Mouse (Mus musculus) heart, embryonic 15.5 days (tissue): ENCODE measurements around the gene Gpr149. TPM values are rescaled to one million over a fixed set of nuclear protein-coding genes. Genes with fewer than 3 reads are reported as not detected.

Experiments used
- ATAC-seq: fragments of 200-750 bp; cut with Nextera tagmentation; replicated peaks from 2 replicates; pipeline ENCODE4 v1.8.0; 2017; ENCODE audit warnings: low read depth, moderate TSS enrichment; ENCODE audit not compliant: insufficient number of reproducible peaks, insufficient read depth, low FRiP score
- H3K27ac ChIP-seq: fragments of 300-500 bp; sonication (generic); 2 replicates; pipeline ENCODE4 v1.5.1; 2015; ENCODE audit warnings: mild to moderate bottlenecking, inconsistent platforms
- H3K27me3 ChIP-seq: fragments of 300-500 bp; sonication (generic); 2 replicates; pipeline ENCODE4 v1.6.1; 2015; ENCODE audit warnings: inconsistent platforms
- H3K36me3 ChIP-seq: fragments of 300-500 bp; sonication (generic); 2 replicates; pipeline ENCODE4 v1.6.1; 2015; ENCODE audit warnings: mild to moderate bottlenecking, inconsistent platforms
- H3K4me1 ChIP-seq: fragments of 300-500 bp; sonication (generic); replicated peaks from 2 replicates; pipeline ENCODE4 v1.6.1; 2015; ENCODE audit warnings: inconsistent platforms
- H3K4me2 ChIP-seq: fragments of 300-500 bp; sonication (generic); 2 replicates; pipeline ENCODE4 v1.6.1; 2015; ENCODE audit warnings: inconsistent platforms, mild to moderate bottlenecking, moderate library complexity
- H3K4me3 ChIP-seq: fragments of 300-500 bp; sonication (generic); 2 replicates; pipeline ENCODE4 v1.5.1; 2015; ENCODE audit warnings: mild to moderate bottlenecking, inconsistent platforms
- H3K9ac ChIP-seq: fragments of 300-500 bp; sonication (generic); 2 replicates; pipeline ENCODE4 v1.6.1; 2015; ENCODE audit warnings: mild to moderate bottlenecking, inconsistent platforms
- H3K9me3 ChIP-seq: fragments of 300-500 bp; sonication (generic); replicated peaks from 2 replicates; pipeline ENCODE4 v1.6.1; 2016; ENCODE audit warnings: inconsistent platforms
- WGBS: fragments of 180-500 bp; shearing (Covaris S2); methylation state at CpG from one replicate; pipeline ENCODE4 v1.1.7; 2015; ENCODE audit warnings: mixed read lengths; 5-methylcytosine and 5-hydroxymethylcytosine counted together
- polyA plus RNA-seq: library from polyadenylated mRNA; unstranded; fragments of >200 nt; fragmentation: Nextera tagmentation; extraction: Ambion mirVana; gene quantifications from 2 replicates; pipeline ENCODE4 v1.2.1, GENCODE M21; 2015

The Gpr149 gene
- 0.03 TPM in 1 of 2 replicates, not detected in the other for polyA plus RNA-seq

DNA sequence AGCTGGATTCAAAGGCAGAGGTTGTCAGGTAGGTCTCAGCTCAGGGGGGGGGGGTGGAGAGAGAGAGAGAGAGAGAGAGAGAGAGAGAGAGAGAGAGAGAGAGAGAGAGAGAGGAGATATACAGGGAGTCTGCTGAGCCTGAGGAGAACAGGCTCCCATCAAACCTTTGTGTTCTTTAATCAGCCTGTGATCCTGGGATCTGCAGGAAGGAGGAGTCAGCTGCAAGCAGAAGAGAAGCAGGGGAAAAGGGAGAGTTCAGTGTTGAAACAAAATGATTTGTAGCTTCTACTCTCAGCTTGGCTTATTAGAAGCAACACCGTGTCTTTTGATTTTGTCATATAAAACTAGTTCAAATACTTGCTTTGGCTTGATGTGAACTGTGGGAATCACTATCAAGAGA, at the start of gene Gpr149:
Gene Gpr149 (minus strand): TSS at position 168 of the 400 bp plus-strand sequence.
- peak within 1 kb of the TSS; percentile 72 for H3K4me2 ChIP-seq
- no peak for ATAC-seq
- no peaks in the 10 kb centered on the region for H3K9me3 ChIP-seq
- no peak within 1 kb of the TSS for H3K27ac ChIP-seq
- H3K36me3 ChIP-seq = no peaks in the 10 kb centered on the region
- H3K4me3 ChIP-seq = peak within 1 kb of the TSS; percentile 44
- peaks cover 10% of the 10 kb centered on the region for H3K4me1 ChIP-seq
- no peak within 1 kb of the TSS for H3K9ac ChIP-seq
- H3K27me3 ChIP-seq = peaks cover 17% of the 10 kb centered on the region
- WGBS = 63% methylated on average over 1 of the region's 1 CpGs

DNA sequence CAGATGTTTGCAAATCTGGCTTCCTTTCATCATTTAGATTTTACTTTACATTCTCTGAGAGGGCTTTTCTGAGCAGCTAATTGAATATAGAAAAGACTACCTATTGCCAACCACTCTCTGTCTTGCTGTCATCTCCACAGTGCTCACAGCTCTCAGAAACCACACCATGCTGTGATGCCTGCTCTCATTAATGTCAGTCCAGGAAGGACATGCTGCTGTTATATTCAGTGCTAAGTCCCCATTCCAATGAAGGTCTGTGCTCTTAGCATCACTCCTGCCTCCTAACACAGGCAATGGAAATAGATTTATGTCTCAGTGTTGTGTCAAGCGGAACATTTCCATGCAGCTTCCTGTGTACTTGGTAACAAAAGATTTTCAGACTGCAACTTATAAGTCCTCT, 45.6 kb upstream of the Gpr149 start:
- no peaks in the 10 kb centered on the region for H3K27me3 ChIP-seq
- no peak overlapping the region for H3K4me2 ChIP-seq
- H3K9me3 ChIP-seq = no peaks in the 10 kb centered on the region
- H3K4me1 ChIP-seq = no peaks in the 10 kb centered on the region
- no peak overlapping the region for H3K9ac ChIP-seq
- H3K36me3 ChIP-seq = no peaks in the 10 kb centered on the region
- ATAC-seq = no peak
- no peak overlapping the region for H3K27ac ChIP-seq
- 85% methylated on average over 1 of the region's 1 CpGs for WGBS
- H3K4me3 ChIP-seq = no peak overlapping the region

DNA sequence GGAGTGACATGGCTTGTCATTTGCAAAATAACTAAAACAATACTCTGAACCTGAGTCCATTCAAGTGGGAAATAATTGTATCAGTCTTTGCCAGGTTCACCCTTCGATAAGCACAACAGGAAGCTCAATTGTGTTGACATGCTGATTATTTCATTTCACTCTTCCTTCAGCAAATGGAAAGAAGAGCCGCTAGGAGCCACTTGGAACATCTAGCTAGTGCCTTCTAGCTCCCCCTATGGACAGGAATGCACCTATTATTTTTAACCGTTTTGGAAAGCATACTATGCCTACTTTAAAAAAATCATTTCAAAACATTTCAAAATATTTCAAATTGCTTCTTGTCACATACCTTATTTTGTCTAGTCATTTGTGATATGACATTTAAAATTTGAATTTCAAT, 5.9 kb upstream of the Gpr149 start:
- 53% methylated on average over 3 of the region's 3 CpGs for WGBS
- H3K4me3 ChIP-seq = no peak overlapping the region

DNA sequence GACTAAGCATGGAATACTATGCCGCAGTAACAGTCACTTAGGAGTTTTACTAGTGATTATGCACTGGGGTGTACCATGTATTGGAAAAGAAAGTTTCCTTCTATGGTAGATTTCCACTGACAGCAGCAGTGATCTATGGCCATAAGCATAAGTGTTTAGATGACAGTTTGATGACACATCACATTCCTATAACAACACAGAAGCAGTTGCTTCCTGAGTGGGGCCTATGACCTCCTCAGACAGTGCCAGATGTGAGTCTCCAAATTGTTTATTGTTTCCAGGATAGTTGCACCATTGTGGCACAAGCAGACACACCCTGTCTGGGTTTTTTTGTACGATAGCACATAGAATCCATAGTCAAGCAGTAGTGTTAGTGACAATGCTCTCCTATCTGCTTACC, 991 bp upstream of the Gpr149 start:
- WGBS = 80% methylated on average over 2 of the region's 2 CpGs
- Histone ChIP-seq H3K36me3 (no peaks in the 10 kb centered on the region), H3K4me2 (no peak overlapping the region), H3K27ac (no peak overlapping the region), H3K9me3 (no peaks in the 10 kb centered on the region), H3K27me3 (peaks cover 17% of the 10 kb centered on the region), H3K9ac (no peak overlapping the region), H3K4me3 (no peak overlapping the region), H3K4me1 (peaks cover 10% of the 10 kb centered on the region)
- ATAC-seq = no peak

More for the DNA sequence above, 5.9 kb upstream of the Gpr149 start:
- Histone ChIP-seq H3K9me3 (no peaks in the 10 kb centered on the region), H3K27ac (no peak overlapping the region), H3K9ac (no peak overlapping the region), H3K36me3 (no peaks in the 10 kb centered on the region), H3K27me3 (no peaks in the 10 kb centered on the region), H3K4me1 (no peaks in the 10 kb centered on the region), H3K4me2 (no peak overlapping the region)
- no peak for ATAC-seq

DNA sequence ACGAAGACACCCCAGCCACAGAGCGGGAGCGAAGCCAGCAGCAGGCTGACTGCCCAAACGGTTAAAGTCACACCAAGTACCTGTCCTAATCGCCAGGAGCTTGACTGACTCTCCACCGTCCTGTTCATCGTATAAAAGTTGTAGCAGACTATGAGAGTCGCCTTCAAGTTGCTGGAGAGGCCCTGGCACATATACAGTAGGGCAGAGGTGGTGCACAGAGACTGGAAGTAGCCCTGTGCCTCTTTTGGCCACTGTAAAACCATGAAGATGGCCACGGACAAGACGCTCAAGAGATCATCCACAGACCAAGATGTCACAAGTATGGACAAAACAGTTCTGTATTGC, 921 bp downstream of the Gpr149 start:
- 16% methylated on average over 10 of the region's 10 CpGs for WGBS
- H3K9me3 ChIP-seq = no peaks in the 10 kb centered on the region

DNA sequence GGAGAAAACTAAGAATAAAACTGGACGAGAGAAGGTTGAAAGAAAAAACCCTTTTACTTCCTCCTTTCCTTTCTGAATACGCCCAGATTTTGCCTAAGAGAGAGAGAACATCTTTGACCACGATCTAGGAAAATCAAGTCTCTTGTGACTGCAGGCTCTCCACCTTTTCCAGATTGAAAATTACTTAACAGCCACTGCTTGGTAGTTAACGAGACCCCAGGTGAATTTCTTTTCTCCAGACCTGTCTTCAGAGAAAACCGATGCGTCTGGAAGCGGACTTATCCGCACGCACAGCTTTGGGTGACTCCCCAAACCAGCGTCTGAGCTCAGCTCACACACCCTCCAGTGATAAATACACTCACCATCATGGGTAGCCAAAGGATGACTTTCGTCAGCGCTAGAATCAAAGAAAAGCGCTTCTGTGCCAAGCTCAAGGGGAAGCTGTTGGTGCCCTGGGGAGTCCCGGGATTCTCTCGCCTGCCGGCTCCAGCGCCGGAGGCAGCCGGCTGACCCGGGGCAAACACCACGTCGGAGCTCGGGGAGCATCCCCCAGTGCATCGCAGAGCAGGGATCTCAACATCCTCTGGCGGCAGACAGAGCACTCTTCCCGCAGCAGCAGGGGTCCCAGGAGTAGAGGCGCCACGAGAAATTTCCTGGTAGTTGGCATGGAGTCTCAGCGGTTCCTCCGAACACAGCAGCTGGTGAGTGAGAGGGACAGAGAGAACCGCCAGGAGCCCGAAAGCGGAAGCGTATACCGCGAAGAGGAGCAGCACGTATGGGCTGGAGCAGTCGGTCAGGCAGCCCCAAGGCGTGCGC, 1.5 kb downstream of the Gpr149 start:
- ATAC-seq = no peak
- H3K9me3 ChIP-seq = no peaks in the 10 kb centered on the region
- peaks cover 17% of the 10 kb centered on the region for H3K27me3 ChIP-seq
- H3K4me3 ChIP-seq = peak overlapping the region; percentile 44
- WGBS = 2% methylated on average over 40 of the region's 40 CpGs
- H3K4me2 ChIP-seq = peak overlapping the region; percentile 72
- no peak overlapping the region for H3K9ac ChIP-seq
- H3K27ac ChIP-seq = no peak overlapping the region
- H3K4me1 ChIP-seq = peaks cover 10% of the 10 kb centered on the region
- H3K36me3 ChIP-seq = no peaks in the 10 kb centered on the region

More for the DNA sequence above, 921 bp downstream of the Gpr149 start:
- ATAC-seq = no peak
- no peaks in the 10 kb centered on the region for H3K36me3 ChIP-seq
- peak overlapping the region; percentile 72 for H3K4me2 ChIP-seq
- peaks cover 17% of the 10 kb centered on the region for H3K27me3 ChIP-seq
- no peak overlapping the region for H3K9ac ChIP-seq
- H3K27ac ChIP-seq = no peak overlapping the region
- peaks cover 10% of the 10 kb centered on the region for H3K4me1 ChIP-seq
- H3K4me3 ChIP-seq = peak overlapping the region; percentile 44

DNA sequence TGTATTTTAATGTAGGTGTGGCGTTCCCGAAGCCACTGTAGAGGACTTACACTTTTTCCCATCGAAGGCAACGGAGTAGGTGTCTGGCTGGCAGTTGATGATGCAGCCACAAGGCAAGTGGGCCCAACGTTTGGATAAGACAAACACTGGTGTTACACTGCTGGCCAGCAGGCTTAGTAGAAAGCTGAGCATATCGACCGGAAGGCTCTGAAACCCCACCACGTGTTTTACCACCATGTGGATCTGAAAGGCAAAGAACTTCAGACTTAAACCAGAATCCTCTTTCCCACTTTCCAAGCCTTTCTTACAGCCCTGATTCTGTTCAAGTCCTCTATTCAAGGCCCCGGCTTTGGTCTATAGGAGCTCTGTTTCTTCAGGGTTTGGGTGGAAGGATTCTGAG, 2.5 kb downstream of the Gpr149 start:
- Histone ChIP-seq H3K9me3 (no peaks in the 10 kb centered on the region), H3K4me2 (no peak overlapping the region), H3K4me3 (no peak overlapping the region), H3K27ac (no peak overlapping the region), H3K27me3 (peaks cover 17% of the 10 kb centered on the region), H3K4me1 (peaks cover 10% of the 10 kb centered on the region), H3K9ac (no peak overlapping the region), H3K36me3 (no peaks in the 10 kb centered on the region)
- no peak for ATAC-seq
- 69% methylated on average over 9 of the region's 9 CpGs for WGBS

DNA sequence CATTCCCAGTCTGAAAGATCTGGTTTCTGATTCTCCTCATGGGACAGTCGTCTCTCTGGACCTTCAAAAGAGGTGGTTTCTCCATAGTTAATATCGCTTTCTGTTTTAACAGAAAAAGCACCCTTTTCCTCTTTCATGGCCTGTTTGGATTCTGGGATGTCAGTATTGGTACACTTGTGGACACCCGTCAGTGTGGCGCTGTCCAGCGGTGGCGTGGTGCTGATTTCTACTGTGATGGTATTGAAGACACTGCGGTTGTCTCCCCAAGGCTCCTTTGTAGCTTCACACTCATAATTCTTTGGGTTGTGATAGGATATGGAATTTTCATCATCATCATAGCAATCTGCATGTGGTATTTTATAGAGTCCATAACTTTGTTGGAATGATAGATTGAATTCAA, 10.1 kb downstream of the Gpr149 start:
- Histone ChIP-seq H3K36me3 (no peaks in the 10 kb centered on the region), H3K9ac (no peak overlapping the region), H3K9me3 (no peaks in the 10 kb centered on the region), H3K4me3 (no peak overlapping the region), H3K27me3 (no peaks in the 10 kb centered on the region), H3K27ac (no peak overlapping the region), H3K4me1 (no peaks in the 10 kb centered on the region), H3K4me2 (no peak overlapping the region)
- WGBS = 21% methylated on average over 7 of the region's 7 CpGs
- no peak for ATAC-seq

DNA sequence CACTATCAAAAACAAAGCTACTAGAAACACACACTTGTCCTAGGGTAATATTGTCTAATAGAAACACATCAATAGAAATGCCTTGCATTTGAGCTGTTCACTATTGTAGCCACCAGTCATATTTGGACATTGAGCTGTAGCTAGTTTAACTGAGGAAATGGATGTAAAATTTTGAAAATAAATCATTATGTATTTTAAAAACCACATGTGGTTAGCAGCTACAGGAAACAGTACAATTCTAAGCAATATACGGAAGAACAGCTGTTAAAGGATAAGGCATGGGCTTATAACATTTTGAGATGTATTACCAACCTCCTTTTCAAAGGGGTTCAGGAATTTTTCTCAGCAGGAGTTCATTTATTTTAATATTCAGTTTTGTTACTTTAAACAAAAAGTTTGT, 19.9 kb downstream of the Gpr149 start:
- no peak overlapping the region for H3K4me3 ChIP-seq
- no peak overlapping the region for H3K27ac ChIP-seq
- no peaks in the 10 kb centered on the region for H3K36me3 ChIP-seq
- no peaks in the 10 kb centered on the region for H3K4me1 ChIP-seq
- no peak overlapping the region for H3K9ac ChIP-seq
- no peaks in the 10 kb centered on the region for H3K27me3 ChIP-seq
- no peaks in the 10 kb centered on the region for H3K9me3 ChIP-seq
- no peak for ATAC-seq
- no peak overlapping the region for H3K4me2 ChIP-seq
- 64% methylated on average over 1 of the region's 1 CpGs for WGBS

DNA sequence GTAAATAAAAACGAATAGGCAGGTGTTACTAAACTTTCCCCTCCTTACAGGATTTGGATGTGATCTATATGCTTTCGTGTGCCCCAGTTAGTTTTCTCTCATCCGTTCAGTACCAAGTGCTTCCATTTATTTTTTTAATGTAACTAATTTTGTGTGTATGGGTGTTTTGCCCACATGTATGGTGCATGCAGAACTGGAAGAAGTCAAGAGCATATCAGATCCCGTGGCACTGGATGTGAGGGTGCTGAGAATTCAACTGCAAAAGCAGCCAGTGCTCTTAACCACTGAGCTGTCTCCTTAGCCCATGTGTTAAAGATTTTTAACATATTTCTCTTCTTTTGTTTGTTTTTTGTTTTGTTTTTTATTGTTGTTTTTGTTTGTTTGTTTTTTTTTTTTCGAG, 77.3 kb downstream of the Gpr149 start:
- no peak overlapping the region for H3K4me3 ChIP-seq
- no peak overlapping the region for H3K9ac ChIP-seq
- H3K36me3 ChIP-seq = no peaks in the 10 kb centered on the region
- 52% methylated on average over 5 of the region's 5 CpGs for WGBS
- no peaks in the 10 kb centered on the region for H3K9me3 ChIP-seq
- ATAC-seq = no peak
- H3K4me1 ChIP-seq = no peaks in the 10 kb centered on the region
- no peak overlapping the region for H3K4me2 ChIP-seq
- no peaks in the 10 kb centered on the region for H3K27me3 ChIP-seq
- no peak overlapping the region for H3K27ac ChIP-seq

DNA sequence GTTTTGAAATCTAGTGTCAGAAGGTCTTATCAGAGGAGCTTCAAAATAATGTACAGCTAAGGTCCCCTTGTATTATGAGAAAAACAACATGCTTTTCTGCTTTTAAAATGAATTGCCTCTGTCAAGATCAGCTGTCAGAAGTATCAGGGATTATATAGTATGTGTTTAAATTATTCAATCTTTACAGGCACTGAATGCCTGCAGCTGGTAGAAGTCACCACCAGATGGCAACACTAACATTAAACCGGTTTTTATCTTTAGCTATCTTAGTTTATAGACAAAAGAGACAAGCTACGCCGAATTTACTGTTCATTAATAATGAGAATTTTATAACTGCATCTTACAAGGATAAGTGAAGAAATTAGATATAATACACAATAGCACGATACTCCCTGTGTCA, 77.8 kb downstream of the Gpr149 start:
- no peak overlapping the region for H3K4me3 ChIP-seq
- no peak for ATAC-seq
- H3K27me3 ChIP-seq = no peaks in the 10 kb centered on the region
- H3K36me3 ChIP-seq = no peaks in the 10 kb centered on the region
- no peak overlapping the region for H3K27ac ChIP-seq
- 39% methylated on average over 4 of the region's 4 CpGs for WGBS
- no peaks in the 10 kb centered on the region for H3K9me3 ChIP-seq
- no peak overlapping the region for H3K9ac ChIP-seq
- H3K4me2 ChIP-seq = no peak overlapping the region
- no peaks in the 10 kb centered on the region for H3K4me1 ChIP-seq

DNA sequence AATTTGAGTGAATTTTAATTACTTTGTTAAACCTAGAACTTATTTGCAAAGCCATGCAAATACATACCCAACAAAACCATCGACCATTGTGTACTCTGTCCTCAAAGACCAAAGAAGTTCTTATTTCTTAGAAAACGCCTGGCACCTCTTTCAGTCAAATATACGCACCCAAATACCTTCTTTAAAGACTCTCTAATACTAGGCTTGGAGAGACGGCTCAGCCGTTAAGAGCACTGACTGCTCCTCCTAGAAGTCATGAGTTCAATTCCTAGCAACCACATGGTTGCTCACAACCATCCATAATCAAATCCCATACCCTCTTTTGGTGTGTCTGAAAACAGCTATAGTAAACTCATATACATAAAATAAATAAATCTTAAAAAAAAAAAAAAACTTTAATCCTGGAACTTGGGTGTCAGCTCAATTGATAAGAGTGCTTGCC, 97.7 kb downstream of the Gpr149 start:
- no peaks in the 10 kb centered on the region for H3K9me3 ChIP-seq
- peak overlapping the region; percentile 65 for H3K4me2 ChIP-seq
- H3K27me3 ChIP-seq = no peaks in the 10 kb centered on the region
- peak overlapping the region; percentile 96 for H3K4me3 ChIP-seq
- H3K9ac ChIP-seq = no peak overlapping the region
- peaks cover 13% of the 10 kb centered on the region for H3K4me1 ChIP-seq
- no peak for ATAC-seq
- H3K27ac ChIP-seq = no peak overlapping the region; the same call in 1 of the 2 replicates
- 45% methylated on average over 5 of the region's 5 CpGs for WGBS
- no peaks in the 10 kb centered on the region for H3K36me3 ChIP-seq
